Mouse (Mus musculus) cerebral cortex, adult 2 months (tissue): Measurements from ENCODE around the gene Nfix.

Source experiments
- WGBS: fragments of 180-500 bp; shearing (Covaris S2); methylation state at CpG from one replicate; pipeline ENCODE4 v1.1.7; 2018; 5-methylcytosine and 5-hydroxymethylcytosine counted together

Gene Nfix

GRCm38 (mm10) chr8:84781686-84782505 is 18.2 kb downstream of the Nfix start:
- WGBS = 35% methylated on average over 5 of the region's 5 CpGs

- 41% methylated on average over 6 of the region's 6 CpGs for WGBS
These were observed 19.0 kb downstream of the Nfix start for GRCm38 (mm10) chr8:84780949-84781680.

GRCm38 (mm10) chr8:84780225-84780555 is 20.0 kb downstream of the Nfix start:
- WGBS = 37% methylated on average over 13 of the region's 13 CpGs

- 28% methylated on average over 19 of the region's 19 CpGs for WGBS
These were observed 20.5 kb downstream of the Nfix start for GRCm38 (mm10) chr8:84779519-84780224.

GRCm38 (mm10) chr8:84778638-84779380 is 21.3 kb downstream of the Nfix start:
- 31% methylated on average over 11 of the region's 11 CpGs for WGBS

GRCm38 (mm10) chr8:84777899-84778637 is 22.1 kb downstream of the Nfix start:
- WGBS = 46% methylated on average over 10 of the region's 10 CpGs

GRCm38 (mm10) chr8:84776569-84776968 is 23.6 kb downstream of the Nfix start:
- 75% methylated on average over 1 of the region's 1 CpGs for WGBS

GRCm38 (mm10) chr8:84775621-84776113 is 24.5 kb downstream of the Nfix start:
- WGBS = 28% methylated on average over 7 of the region's 7 CpGs

GRCm38 (mm10) chr8:84775105-84775591 is 25.0 kb downstream of the Nfix start:
- WGBS = 18% methylated on average over 13 of the region's 13 CpGs

GRCm38 (mm10) chr8:84774473-84774911 is 25.7 kb downstream of the Nfix start:
- WGBS = 15% methylated on average over 10 of the region's 10 CpGs

- under 1% methylated on average over 18 of the region's 19 CpGs for WGBS
These were observed 26.3 kb downstream of the Nfix start for GRCm38 (mm10) chr8:84773833-84774232.

GRCm38 (mm10) chr8:84773304-84773703 is 26.8 kb downstream of the Nfix start:
- 7% methylated on average over 9 of the region's 9 CpGs for WGBS

GRCm38 (mm10) chr8:84772628-84773027 is 27.5 kb downstream of the Nfix start:
- 10% methylated on average over 3 of the region's 3 CpGs for WGBS

GRCm38 (mm10) chr8:84771941-84772378 is 28.2 kb downstream of the Nfix start:
- WGBS = 5% methylated on average over 34 of the region's 34 CpGs

GRCm38 (mm10) chr8:84771000-84771687 is 29.0 kb downstream of the Nfix start:
- WGBS = 27% methylated on average over 5 of the region's 5 CpGs

GRCm38 (mm10) chr8:84770100-84770953 is 29.8 kb downstream of the Nfix start:
- 32% methylated on average over 12 of the region's 12 CpGs for WGBS

- WGBS = 44% methylated on average over 8 of the region's 8 CpGs
These were observed 30.8 kb downstream of the Nfix start for GRCm38 (mm10) chr8:84769324-84769723.

GRCm38 (mm10) chr8:84768343-84769095 is 31.6 kb downstream of the Nfix start:
- WGBS = 55% methylated on average over 14 of the region's 14 CpGs
